Mouse (Mus musculus): ENCODE results near the gene Rnf208.

DNA sequence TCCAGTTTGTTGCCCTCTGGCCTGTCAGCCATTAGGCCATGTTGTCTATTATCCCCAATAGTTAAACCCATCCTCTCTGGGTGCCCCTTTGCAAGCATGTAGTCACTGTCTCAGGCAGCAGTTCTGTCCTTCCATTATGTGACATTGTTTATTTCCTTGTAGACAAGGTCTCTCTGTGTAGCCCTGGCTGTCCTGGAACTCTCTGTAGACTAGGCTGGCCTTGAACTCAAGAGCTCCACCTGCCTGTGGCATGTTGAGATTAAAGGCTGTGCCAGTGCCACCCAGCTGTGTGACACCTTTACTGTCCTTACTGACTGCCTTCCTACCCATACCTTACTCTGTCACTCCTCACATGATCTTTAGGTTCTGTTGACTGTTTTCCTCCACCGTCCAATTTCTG is 10.3 kb downstream of the Rnf208 start:
- TF ChIP-seq CTCF (IDR thresholded peaks at IDR 0.05; ENCODE audit: control insufficient read depth, insufficient read depth, insufficient read length): peak; percentile 3
- no peak for TF ChIP-seq MYOD1 (IDR thresholded peaks at IDR 0.05; ENCODE audit: control insufficient read depth, insufficient read length, low read depth)

Measured in C2C12 (cell line).